In genomic region chr10:53305867-53306266, GRCm38 (mm10) we compare ENCODE assay signal across 11 mouse cellular contexts. TPM values are rescaled to one million over a fixed set of nuclear protein-coding genes. Genes with fewer than 3 reads are reported as not detected.
DNase-seq lines count a peak whose midpoint lies in the region; ATAC-seq lines count a peak whose summit lies in the region.
"Had no signal": no experiment of that assay in that cellular context is flagged by ENCODE, and none has a peak within 500 bp of the region (broad histone marks: within the 10 kb centered on the region; RNA-seq: fewer than 3 reads in every experiment).

No protein-coding gene starts in this region.

- H3K4me3 ChIP-seq in midbrain, embryonic 11.5 days (ENCODE audit: low read depth, low read length) = no peak overlapping the region
- H3K4me3 ChIP-seq in midbrain, embryonic 10.5 days = no peak overlapping the region
- H3K4me3 ChIP-seq in hindbrain, embryonic 15.5 days = no peak overlapping the region
- H3K4me3 ChIP-seq: limb, embryonic 15.5 days had no signal

- H3K36me3 ChIP-seq in midbrain, embryonic 11.5 days (ENCODE audit: control insufficient read depth, insufficient read depth, low read length) = no peaks in the 10 kb centered on the region
- H3K36me3 ChIP-seq in midbrain, embryonic 10.5 days = peaks cover 6% of the 10 kb centered on the region; the same call in 1 of the 2 replicates
- 0 out of 2 replicates have a peak, but pooled peaks cover 4% of the 10 kb centered on the region for H3K36me3 ChIP-seq in hindbrain, embryonic 15.5 days

- 0 out of 2 replicates have a peak, but pooled peaks have one; percentile 44 for ATAC-seq in midbrain, embryonic 11.5 days (ENCODE audit: low FRiP score)
- peak; percentile 66; the same call in 1 of the 2 replicates for ATAC-seq in hindbrain, embryonic 15.5 days (ENCODE audit: low FRiP score, low read depth)
- no peak for ATAC-seq in erythroblast, adult 5-6 weeks (replicated peaks; ENCODE audit: low FRiP score, poor library complexity, severe bottlenecking)

- no peak overlapping the region for H3K27ac ChIP-seq in midbrain, embryonic 11.5 days (ENCODE audit: low read depth, low read length)
- H3K27ac ChIP-seq in midbrain, embryonic 10.5 days (replicated peaks) = no peak overlapping the region
- H3K27ac ChIP-seq in hindbrain, embryonic 15.5 days (replicated peaks) = no peak overlapping the region
- H3K27ac ChIP-seq: limb, embryonic 15.5 days had no signal

- H3K4me2 ChIP-seq in midbrain, embryonic 11.5 days = no peak overlapping the region
- H3K4me2 ChIP-seq in hindbrain, embryonic 15.5 days = no peak overlapping the region
- H3K4me2 ChIP-seq: limb, embryonic 15.5 days had no signal

- no peak overlapping the region for H3K9ac ChIP-seq in midbrain, embryonic 11.5 days (ENCODE audit: low read length)
- no peak overlapping the region for H3K9ac ChIP-seq in hindbrain, embryonic 15.5 days
- H3K9ac ChIP-seq: limb, embryonic 15.5 days had no signal

- no peaks in the 10 kb centered on the region for H3K4me1 ChIP-seq in midbrain, embryonic 11.5 days (ENCODE audit: control insufficient read depth, insufficient read depth, low read length)
- no peaks in the 10 kb centered on the region for H3K4me1 ChIP-seq in midbrain, embryonic 10.5 days
- H3K4me1 ChIP-seq in hindbrain, embryonic 15.5 days (replicated peaks) = no peaks in the 10 kb centered on the region
- H3K4me1 ChIP-seq: limb, embryonic 15.5 days had no signal

- WGBS in midbrain, embryonic 11.5 days = 58% methylated on average over 3 of the region's 3 CpGs
- WGBS in midbrain, embryonic 10.5 days = 54% methylated on average over 3 of the region's 3 CpGs
- 22% methylated on average over 3 of the region's 3 CpGs for WGBS in hindbrain, embryonic 15.5 days

- H3K27me3 ChIP-seq in midbrain, embryonic 11.5 days (ENCODE audit: control insufficient read depth, insufficient read depth, low read length) = no peaks in the 10 kb centered on the region
- H3K27me3 ChIP-seq in midbrain, embryonic 10.5 days (ENCODE audit: low read depth, poor library complexity, severe bottlenecking) = no peaks in the 10 kb centered on the region
- H3K27me3 ChIP-seq in hindbrain, embryonic 15.5 days = no peaks in the 10 kb centered on the region
- H3K27me3 ChIP-seq: limb, embryonic 15.5 days had no signal

- no peaks in the 10 kb centered on the region for H3K9me3 ChIP-seq in midbrain, embryonic 11.5 days (ENCODE audit: control insufficient read depth, low read length)
- no peaks in the 10 kb centered on the region for H3K9me3 ChIP-seq in midbrain, embryonic 10.5 days (replicated peaks)
- no peaks in the 10 kb centered on the region for H3K9me3 ChIP-seq in hindbrain, embryonic 15.5 days
- H3K9me3 ChIP-seq: limb, embryonic 15.5 days had no signal

- DNase-seq in heart, adult 8-10 months (ENCODE audit: low spot score) = peak; percentile 26
- no peak for DNase-seq in heart, adult 11 months
- peak; percentile 57 for DNase-seq in midbrain, embryonic 11.5 days (ENCODE audit: low spot score, missing footprints)
- no peak for DNase-seq in midbrain, embryonic 10.5 days (ENCODE audit: low spot score)
- DNase-seq in thymus, postnatal 4 days = no peak
- DNase-seq in right cerebral cortex, adult 2 months (ENCODE audit: low spot score in 2 of 2) = no peak
- DNase-seq: heart, postnatal 4 days had no signal

RNA-seq across cellular contexts. Expression of gene Pln, which starts 31.6 kb away (rescaled TPM):
- total RNA-seq in heart, adult 8-10 months (2022) = 1,000 to 10,000 TPM; 7,188 to 8,681 (median 7,674) TPM
- 1.1 and 1.4 TPM in 2 replicates for polyA plus RNA-seq in midbrain, embryonic 11.5 days (2014; fragmentation: Nextera tagmentation; extraction: Ambion mirVana)
- polyA plus RNA-seq in midbrain, embryonic 10.5 days (2016; fragmentation: Nextera tagmentation; extraction: Ambion mirVana) = 0.69 and 0.91 TPM in 2 replicates
- polyA plus RNA-seq in hindbrain, embryonic 15.5 days (2015; fragmentation: Nextera tagmentation; extraction: Ambion mirVana) = 1.2 and 1.3 TPM in 2 replicates
- total RNA-seq in erythroblast, adult 5-6 weeks (2015; ENCODE audit: low replicate concordance) = 1.3 TPM in 2 replicates
- total RNA-seq in erythroblast, adult 5-6 weeks (2017; ENCODE audit: low replicate concordance) = 1.8 and 2.0 TPM in 2 replicates
- total RNA-seq: ES-E14 had no signal

Comparison
In these comparisons a context has a peak if more than half of its experiments do, and no peak if none do; other contexts are left out.
1. DNase-seq: peak in heart, adult 8-10 months (single experiment) and midbrain, embryonic 11.5 days (single experiment); none in heart, adult 11 months (single experiment), midbrain, embryonic 10.5 days (single experiment), thymus, postnatal 4 days (single experiment) and right cerebral cortex, adult 2 months (0 of 2).